Mouse (Mus musculus): ENCODE data around the gene Maff.

GRCm38 (mm10) chr15:79346051-79346793, at the start of gene Maff:
- TF ChIP-seq CTCF (IDR thresholded peaks at IDR 0.05; ENCODE audit: extremely low read depth, insufficient read length, insufficient replicate concordance, low read depth, low read length) (no peak), POLR2A (IDR thresholded peaks at IDR 0.05; ENCODE audit: low read depth, low read length) (no peak)

Measured in small intestine, adult 2 months (tissue).